Mouse (Mus musculus): ENCODE measurements around the gene Clcn3.

Clcn3 gene

DNA sequence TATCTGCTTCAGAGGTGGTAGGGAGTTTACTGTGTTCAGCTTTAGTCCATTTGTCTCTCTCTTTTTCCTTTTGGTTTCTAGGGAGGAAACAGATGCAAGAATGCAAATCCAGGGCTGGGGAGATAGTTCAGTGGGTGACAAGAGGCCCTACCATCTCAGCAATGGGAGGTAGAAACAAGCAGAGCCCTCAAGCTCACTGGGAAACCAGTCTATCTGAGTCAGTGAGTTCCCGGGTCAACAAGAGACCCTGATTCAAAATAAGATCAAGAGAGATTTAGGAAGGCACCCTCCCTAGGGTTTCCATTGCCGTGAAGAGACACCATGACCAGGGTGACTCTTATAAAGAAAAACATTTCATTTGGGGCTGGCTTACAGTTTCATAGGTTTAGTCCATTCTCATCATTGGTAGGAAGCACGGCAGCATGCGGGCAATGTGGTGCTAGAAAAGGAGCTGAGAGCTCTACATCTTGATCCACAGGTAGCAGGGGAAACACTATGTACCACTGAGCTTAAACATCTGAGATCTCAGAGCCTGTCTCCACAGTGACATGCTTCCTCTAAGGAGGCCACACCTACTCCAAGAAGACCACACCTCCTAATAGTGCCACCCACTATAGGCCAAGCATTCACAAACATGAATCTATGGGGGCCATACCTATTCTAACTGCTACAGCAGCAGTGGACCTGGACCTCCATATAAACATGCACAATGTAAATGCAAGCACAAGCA, 114.7 kb downstream of the Clcn3 start:
- no peak for DNase-seq

DNA sequence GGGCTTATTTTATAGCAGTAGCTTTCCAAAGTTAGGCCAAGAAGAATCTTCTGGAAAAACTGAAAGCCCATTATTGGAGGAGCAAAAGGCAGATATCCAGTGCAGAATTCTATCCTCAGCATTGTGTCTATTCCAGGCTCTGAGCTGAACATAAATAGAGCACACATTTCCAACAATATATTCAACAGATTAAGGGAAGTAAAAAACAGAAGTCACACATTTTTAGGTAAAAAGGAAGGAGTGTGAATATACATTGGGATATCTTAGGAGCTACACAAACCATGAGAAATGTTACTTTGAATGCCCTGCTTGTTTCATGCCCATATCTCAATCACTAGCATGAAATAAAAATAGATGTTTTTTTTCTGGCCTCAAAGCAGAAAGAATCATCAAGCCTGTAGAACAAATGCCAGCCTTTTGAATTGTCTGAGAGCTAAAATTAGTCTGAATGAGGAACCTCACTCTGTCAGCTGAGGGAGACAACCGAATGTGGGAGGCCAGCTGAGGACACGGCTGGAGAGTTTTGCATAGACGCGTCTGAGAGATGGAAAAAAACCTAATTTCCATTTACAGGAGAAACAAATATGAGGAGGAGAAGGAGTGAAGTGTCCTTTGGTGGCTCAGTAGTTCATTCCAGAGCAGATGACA, 115.5 kb downstream of the Clcn3 start:
- no peak for DNase-seq

DNA sequence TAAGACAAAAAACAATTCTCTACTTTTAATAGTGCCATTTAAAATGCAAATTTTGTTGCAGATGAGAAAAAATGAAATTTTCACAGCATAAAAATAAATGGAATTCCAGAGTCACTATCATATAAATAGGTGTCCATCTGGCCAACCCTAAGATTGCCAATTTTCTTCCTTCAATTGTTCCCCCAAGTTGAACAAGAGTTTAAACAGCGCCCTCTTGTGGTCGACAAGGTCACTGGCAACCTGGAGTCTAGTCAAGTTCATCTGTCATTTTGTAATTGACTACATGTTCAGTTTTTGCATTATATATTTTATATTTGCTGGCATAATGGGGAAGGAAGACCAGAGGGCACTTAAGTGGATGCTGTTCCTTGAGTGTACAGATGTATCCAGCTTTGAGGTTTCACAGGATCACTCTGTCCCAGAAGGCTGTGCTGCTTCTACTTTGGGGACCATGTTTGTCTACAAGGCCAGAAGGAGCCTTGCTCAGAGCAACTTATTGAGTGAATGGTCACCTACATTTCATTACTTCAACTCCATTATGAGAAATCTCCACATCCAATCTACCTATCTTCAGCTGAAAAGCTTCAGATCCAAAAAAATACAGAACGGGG, 117.5 kb downstream of the Clcn3 start:
- peak; percentile 82 for DNase-seq

DNA sequence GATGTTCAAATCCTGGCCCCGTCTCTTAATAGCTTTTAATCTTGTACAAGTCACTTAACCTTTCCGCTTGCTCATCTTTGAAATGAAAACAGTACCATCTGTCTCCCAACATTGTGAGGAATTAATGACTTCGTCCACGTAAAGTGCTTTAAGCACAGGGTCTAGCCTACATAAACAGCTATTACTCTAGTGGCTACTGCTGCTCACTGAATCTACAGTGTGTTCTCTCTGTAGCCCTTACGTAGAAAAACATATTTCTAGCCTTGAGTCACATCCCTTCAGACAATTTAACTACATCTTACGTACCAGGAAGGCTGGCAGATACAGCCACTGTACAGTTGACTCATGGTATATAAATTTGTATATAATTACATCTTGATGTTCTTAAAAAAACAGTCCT, 118.2 kb downstream of the Clcn3 start:
- DNase-seq: no peak

DNA sequence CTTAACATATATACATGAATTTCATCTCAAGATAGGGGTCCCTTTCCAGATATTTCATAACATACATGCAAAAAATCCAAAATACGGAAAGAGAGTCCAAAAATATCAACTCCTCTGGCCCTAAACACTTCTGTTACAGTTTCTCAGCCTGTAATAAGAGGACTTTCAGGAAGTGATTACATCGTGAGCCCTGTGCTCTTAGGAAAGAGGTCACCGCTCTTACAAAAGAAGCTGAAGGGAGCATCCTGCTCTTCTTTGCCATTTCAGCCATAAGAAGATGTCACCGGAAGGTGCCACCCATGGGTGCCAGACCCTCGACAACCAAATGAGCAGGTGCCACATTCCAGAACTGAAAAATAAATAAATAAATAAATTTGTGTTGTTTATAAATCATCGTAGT, 121.3 kb downstream of the Clcn3 start:
- no peak for DNase-seq

DNA sequence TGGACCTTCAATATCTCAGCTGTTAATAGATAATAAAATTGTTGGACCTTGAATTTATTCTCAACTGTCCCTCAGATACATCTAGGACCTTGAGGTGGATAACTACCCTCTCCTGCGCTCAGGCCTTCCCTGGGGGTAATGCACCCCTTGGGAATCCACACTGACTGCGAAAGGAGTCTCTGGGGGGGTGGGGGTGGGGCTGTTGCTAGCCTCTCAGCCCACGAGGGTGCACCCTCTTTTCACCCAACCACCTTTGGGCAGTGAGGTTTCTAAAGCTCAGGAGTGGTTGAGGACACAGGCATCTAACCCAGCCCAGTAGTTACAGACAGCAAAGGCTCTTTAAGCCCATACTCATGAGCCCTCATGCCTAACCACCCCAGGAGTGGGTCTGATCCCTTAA, 122.4 kb downstream of the Clcn3 start:
- DNase-seq: no peak
